27 mouse cellular contexts compared by ENCODE assay signal in the genomic region with DNA sequence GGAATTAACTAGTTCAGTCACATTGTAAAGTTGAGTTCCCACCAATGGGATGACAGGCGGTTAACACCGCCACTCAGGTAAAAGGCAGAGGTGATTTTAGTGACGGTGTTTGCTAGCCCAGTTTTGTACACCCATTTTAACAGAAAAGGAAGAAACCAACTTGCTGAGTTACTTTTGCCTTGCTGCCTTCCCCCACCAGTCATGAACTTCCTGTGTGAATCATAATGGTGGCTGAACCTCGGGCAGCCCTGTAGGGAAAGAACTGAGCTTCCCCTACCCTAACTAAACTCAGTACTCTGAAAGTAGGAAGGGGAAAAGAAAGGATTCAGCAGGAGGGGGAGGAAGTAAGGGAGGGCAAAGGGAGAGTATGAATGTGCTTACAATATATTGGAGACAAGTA. TPM values are rescaled to one million over a fixed set of nuclear protein-coding genes. Genes with fewer than 3 reads are reported as not detected.
DNase-seq lines count a peak whose midpoint lies in the region; ATAC-seq and TF ChIP-seq lines count a peak whose summit lies in the region.
"Had no signal": no experiment of that assay in that cellular context is flagged by ENCODE, and none has a peak within 500 bp of the region (broad histone marks: within the 10 kb centered on the region; RNA-seq: fewer than 3 reads in every experiment).

No protein-coding gene starts in this region.

- no peak for TF ChIP-seq EP300 in MEL (IDR thresholded peaks at IDR 0.05; ENCODE audit: low read depth in 1 of 2, low read length in 2 of 2)

- peaks cover 8% of the 10 kb centered on the region for H3K4me1 ChIP-seq in heart, embryonic 15.5 days (replicated peaks)
- H3K4me1 ChIP-seq in MEL (ENCODE audit: control insufficient read depth in 1 of 2, insufficient read depth in 2 of 2, low read length in 2 of 2): peaks cover 0 to 15% of the 10 kb centered on the region in 2 experiments; a peak in 2 of 4 replicates
- peaks cover 48% of the 10 kb centered on the region for H3K4me1 ChIP-seq in liver, embryonic 13.5 days (replicated peaks)
- H3K4me1 ChIP-seq in limb, embryonic 10.5 days: peaks cover 9% of the 10 kb centered on the region
- H3K4me1 ChIP-seq: forebrain, embryonic 12.5 days; hindbrain, embryonic 15.5 days; midbrain, embryonic 15.5 days had no signal

- DNase-seq in heart, adult 9 months (ENCODE audit: low spot score in 2 of 2): no peak
- DNase-seq in A20 (ENCODE audit: low read depth, low spot score) (peak; percentile 53), MEL (ENCODE audit: low read depth, low spot score) (peak; percentile 51)
- no peak for DNase-seq in liver, embryonic 13.5 days
- no peak for DNase-seq in right cerebral cortex, postnatal 36 days (ENCODE audit: low spot score in 2 of 2)
- DNase-seq in limb, embryonic 10.5 days (ENCODE audit: low spot score): no peak
- DNase-seq: adrenal gland, postnatal 36 days; cerebellum, adult 2 months; gastrocnemius, postnatal 25 days; heart, postnatal 36 days; kidney, adult 9 months; kidney, postnatal 25 days; lung, postnatal 14 days had no signal

- WGBS in heart, embryonic 15.5 days: 81% methylated on average over 4 of the region's 4 CpGs
- WGBS in liver, embryonic 13.5 days (ENCODE audit: insufficient replicate concordance): 72% methylated on average over 4 of the region's 4 CpGs
- WGBS in limb, embryonic 10.5 days: 87% methylated on average over 4 of the region's 4 CpGs

- no peaks in the 10 kb centered on the region for H3K9me3 ChIP-seq in heart, embryonic 15.5 days (replicated peaks)
- no peaks in the 10 kb centered on the region for H3K9me3 ChIP-seq in MEL (replicated peaks; ENCODE audit: insufficient read depth, low read length)
- no peaks in the 10 kb centered on the region for H3K9me3 ChIP-seq in liver, embryonic 13.5 days (replicated peaks)
- no peaks in the 10 kb centered on the region for H3K9me3 ChIP-seq in limb, embryonic 10.5 days (replicated peaks)
- H3K9me3 ChIP-seq: forebrain, embryonic 12.5 days; hindbrain, embryonic 15.5 days; intestine, embryonic 15.5 days; megakaryocyte, embryonic 14.5 days; midbrain, embryonic 15.5 days had no signal

- no peak for ATAC-seq in heart, embryonic 15.5 days (replicated peaks; ENCODE audit: insufficient number of reproducible peaks, insufficient read depth, low FRiP score, low read depth)
- no peak for ATAC-seq in liver, embryonic 13.5 days (ENCODE audit: low read depth)
- ATAC-seq: midbrain, embryonic 15.5 days had no signal

- H3K36me3 ChIP-seq in heart, embryonic 15.5 days: no peaks in the 10 kb centered on the region
- peaks cover 0 to 6% of the 10 kb centered on the region in 2 experiments; a peak in 2 of 4 replicates for H3K36me3 ChIP-seq in MEL (ENCODE audit: control insufficient read depth in 1 of 2, insufficient read depth in 2 of 2, low read length in 2 of 2)
- peaks cover 55% of the 10 kb centered on the region for H3K36me3 ChIP-seq in liver, embryonic 13.5 days
- H3K36me3 ChIP-seq in limb, embryonic 10.5 days: no peaks in the 10 kb centered on the region
- H3K36me3 ChIP-seq: forebrain, embryonic 12.5 days; hindbrain, embryonic 15.5 days; intestine, embryonic 15.5 days; midbrain, embryonic 15.5 days had no signal

- no peak overlapping the region for H3K4me2 ChIP-seq in heart, embryonic 15.5 days
- no peak overlapping the region for H3K4me2 ChIP-seq in liver, embryonic 13.5 days
- H3K4me2 ChIP-seq: forebrain, embryonic 12.5 days; hindbrain, embryonic 15.5 days; intestine, embryonic 15.5 days; midbrain, embryonic 15.5 days had no signal

- peak overlapping the region; percentile 58 for H3K27ac ChIP-seq in heart, embryonic 15.5 days
- no peak overlapping the region for H3K27ac ChIP-seq in MEL (ENCODE audit: control insufficient read depth, low read depth, low read length)
- peak overlapping the region; percentile 59 for H3K27ac ChIP-seq in liver, embryonic 13.5 days
- H3K27ac ChIP-seq in limb, embryonic 10.5 days: no peak overlapping the region
- H3K27ac ChIP-seq: forebrain, embryonic 12.5 days; hindbrain, embryonic 15.5 days; intestine, embryonic 15.5 days; liver, embryonic 14.5 days; midbrain, embryonic 15.5 days; stomach, postnatal 0 days had no signal

- TF ChIP-seq RAD21 in MEL (IDR thresholded peaks at IDR 0.05; ENCODE audit: low read depth, low read length): no peak

- no peak overlapping the region for H3K4me3 ChIP-seq in heart, embryonic 15.5 days
- no peak overlapping the region for H3K4me3 ChIP-seq in MEL (ENCODE audit: control insufficient read depth in 1 of 2, insufficient read depth in 1 of 2, low read depth in 2 of 2, low read length in 2 of 2)
- no peak overlapping the region for H3K4me3 ChIP-seq in liver, embryonic 13.5 days (replicated peaks)
- H3K4me3 ChIP-seq in limb, embryonic 10.5 days: no peak overlapping the region
- H3K4me3 ChIP-seq: forebrain, embryonic 12.5 days; hindbrain, embryonic 15.5 days; intestine, embryonic 15.5 days; midbrain, embryonic 15.5 days had no signal

- H3K79me2 ChIP-seq in MEL (ENCODE audit: control insufficient read depth, insufficient read depth, low read length, poor library complexity): no peaks in the 10 kb centered on the region

- H3K9ac ChIP-seq in heart, embryonic 15.5 days: no peak overlapping the region
- no peak overlapping the region for H3K9ac ChIP-seq in MEL (ENCODE audit: control insufficient read depth, low read depth, low read length, poor library complexity, severe bottlenecking)
- H3K9ac ChIP-seq in liver, embryonic 13.5 days: no peak overlapping the region
- H3K9ac ChIP-seq: forebrain, embryonic 12.5 days; hindbrain, embryonic 15.5 days; intestine, embryonic 15.5 days; liver, embryonic 14.5 days; midbrain, embryonic 15.5 days had no signal

- TF ChIP-seq POLR2A in MEL (IDR thresholded peaks at IDR 0.05; ENCODE audit: control insufficient read depth in 1 of 2, insufficient read depth in 1 of 2, low read depth in 1 of 2, low read length in 2 of 2, poor library complexity in 1 of 2): no peak

- no peaks in the 10 kb centered on the region for H3K27me3 ChIP-seq in heart, embryonic 15.5 days
- H3K27me3 ChIP-seq in MEL (ENCODE audit: control insufficient read depth in 1 of 2, insufficient read depth in 2 of 2, low read length in 2 of 2): no peaks in the 10 kb centered on the region
- H3K27me3 ChIP-seq in liver, embryonic 13.5 days: no peaks in the 10 kb centered on the region
- H3K27me3 ChIP-seq in limb, embryonic 10.5 days (ENCODE audit: low read depth, poor library complexity, severe bottlenecking): no peaks in the 10 kb centered on the region
- H3K27me3 ChIP-seq: forebrain, embryonic 12.5 days; hindbrain, embryonic 15.5 days; intestine, embryonic 15.5 days; megakaryocyte, embryonic 14.5 days; midbrain, embryonic 15.5 days had no signal

- no peak for TF ChIP-seq CTCF in MEL (IDR thresholded peaks at IDR 0.05 in 2 of 3, conservative IDR thresholded peaks at IDR 0.05 in 1 of 3; ENCODE audit: control insufficient read depth in 1 of 3, insufficient read depth in 1 of 3, low read depth in 2 of 3, low read length in 3 of 3, poor library complexity in 1 of 3, severe bottlenecking in 1 of 3)

TF ChIP-seq in MEL, 35 proteins besides CTCF, POLR2A, EP300 and RAD21 (continues in another document):
- TF ChIP-seq USF2 (IDR thresholded peaks at IDR 0.05; ENCODE audit: borderline replicate concordance in 1 of 2, insufficient read depth in 1 of 2, low read depth in 1 of 2, low read length in 2 of 2): no peak
- no peak for TF ChIP-seq ZNF384 (IDR thresholded peaks at IDR 0.05; ENCODE audit: low read depth, low read length)
- TF ChIP-seq TAL1 (IDR thresholded peaks at IDR 0.05; ENCODE audit: low read length): no peak

RNA-seq across cellular contexts. Expression of gene A930018P22Rik, which starts 12.5 kb away (rescaled TPM):
- polyA plus RNA-seq in heart, embryonic 15.5 days (2015; fragmentation: Nextera tagmentation; extraction: Ambion mirVana): 0.29 and 0.37 TPM in 2 replicates
- total RNA-seq in MEL (2012; rRNA removed): not detected in 2 replicates
- polyA plus RNA-seq in MEL (2012; ENCODE audit: insufficient read depth in 1 of 2, insufficient read length in 2 of 2, low read depth in 1 of 2, low replicate concordance in 2 of 2, missing spikeins in 1 of 2): not detected
- 0.19 and 0.48 TPM in 2 replicates for polyA plus RNA-seq in liver, embryonic 13.5 days (2015; fragmentation: Nextera tagmentation; extraction: Ambion mirVana)
- polyA plus RNA-seq in limb, embryonic 10.5 days (2016; fragmentation: Nextera tagmentation; extraction: Ambion mirVana): not detected in 2 replicates
- total RNA-seq: left cerebral cortex, adult 18-20 months; left cerebral cortex, postnatal 36 days; neutrophil, adult 5-6 weeks had no signal
- polyA plus RNA-seq: forebrain, embryonic 12.5 days; hindbrain, embryonic 15.5 days; midbrain, embryonic 15.5 days; thymus, postnatal 0 days had no signal

RNA-seq across cellular contexts. Expression of gene Cd59a, which starts 14.4 kb away (rescaled TPM):
- 53.9 and 55.8 TPM in 2 replicates for polyA plus RNA-seq in heart, embryonic 15.5 days (2015; fragmentation: Nextera tagmentation; extraction: Ambion mirVana)
- total RNA-seq in MEL (2012; rRNA removed): 0.08 TPM in 1 of 2 replicates, not detected in the other
- polyA plus RNA-seq in MEL (2012; ENCODE audit: insufficient read depth in 1 of 2, insufficient read length in 2 of 2, low read depth in 1 of 2, low replicate concordance in 2 of 2, missing spikeins in 1 of 2): under 1 TPM in 1 of 2 experiments, not detected in 1; 0.96 TPM
- 82.9 and 85.7 TPM in 2 replicates for polyA plus RNA-seq in liver, embryonic 13.5 days (2015; fragmentation: Nextera tagmentation; extraction: Ambion mirVana)
- polyA plus RNA-seq in limb, embryonic 10.5 days (2016; fragmentation: Nextera tagmentation; extraction: Ambion mirVana): 13.9 and 17.6 TPM in 2 replicates

RNA-seq across cellular contexts. Expression of gene Cd59b, which starts 40.4 kb away (rescaled TPM):
- polyA plus RNA-seq in heart, embryonic 15.5 days (2015; fragmentation: Nextera tagmentation; extraction: Ambion mirVana): 4.1 and 6.2 TPM in 2 replicates
- not detected in 2 replicates for total RNA-seq in MEL (2012; rRNA removed)
- polyA plus RNA-seq in MEL (2012; ENCODE audit: insufficient read depth in 1 of 2, insufficient read length in 2 of 2, low read depth in 1 of 2, low replicate concordance in 2 of 2, missing spikeins in 1 of 2): under 1 TPM in 1 of 2 experiments, not detected in 1; 0.38 TPM
- polyA plus RNA-seq in liver, embryonic 13.5 days (2015; fragmentation: Nextera tagmentation; extraction: Ambion mirVana): 13.1 and 13.3 TPM in 2 replicates
- 3.8 and 5.0 TPM in 2 replicates for polyA plus RNA-seq in limb, embryonic 10.5 days (2016; fragmentation: Nextera tagmentation; extraction: Ambion mirVana)
- total RNA-seq: neutrophil, adult 5-6 weeks had no signal

RNA-seq across cellular contexts. Expression of gene Gm10799, which starts 41.7 kb away (rescaled TPM):
- not detected in 2 replicates for polyA plus RNA-seq in heart, embryonic 15.5 days (2015; fragmentation: Nextera tagmentation; extraction: Ambion mirVana)
- total RNA-seq in MEL (2012; rRNA removed): not detected in 2 replicates
- polyA plus RNA-seq in MEL (2012; ENCODE audit: insufficient read depth in 1 of 2, insufficient read length in 2 of 2, low read depth in 1 of 2, low replicate concordance in 2 of 2, missing spikeins in 1 of 2): not detected
- not detected in 2 replicates for polyA plus RNA-seq in liver, embryonic 13.5 days (2015; fragmentation: Nextera tagmentation; extraction: Ambion mirVana)
- not detected in 2 replicates for polyA plus RNA-seq in limb, embryonic 10.5 days (2016; fragmentation: Nextera tagmentation; extraction: Ambion mirVana)
- total RNA-seq: adrenal gland, postnatal 36 days; gastrocnemius, postnatal 25 days; heart, postnatal 36 days; layer of hippocampus, adult 8-10 months; left cerebral cortex, adult 18-20 months; left cerebral cortex, postnatal 36 days; neutrophil, adult 5-6 weeks had no signal
- polyA plus RNA-seq: cerebellum, adult 2 months; forebrain, embryonic 12.5 days; hindbrain, embryonic 15.5 days; intestine, embryonic 15.5 days; liver, embryonic 14.5 days; midbrain, embryonic 15.5 days; stomach, postnatal 0 days; thymus, postnatal 0 days; urinary bladder, adult 2 months had no signal

RNA-seq across cellular contexts. Expression of gene Gm10912, which starts 44.4 kb away (rescaled TPM):
- polyA plus RNA-seq in heart, embryonic 15.5 days (2015; fragmentation: Nextera tagmentation; extraction: Ambion mirVana): 0.10 TPM in 1 of 2 replicates, not detected in the other
- 0.08 TPM in 1 of 2 replicates, not detected in the other for total RNA-seq in MEL (2012; rRNA removed)
- under 1 TPM in 1 of 2 experiments, not detected in 1; 0.06 TPM for polyA plus RNA-seq in MEL (2012; ENCODE audit: insufficient read depth in 1 of 2, insufficient read length in 2 of 2, low read depth in 1 of 2, low replicate concordance in 2 of 2, missing spikeins in 1 of 2)
- polyA plus RNA-seq in liver, embryonic 13.5 days (2015; fragmentation: Nextera tagmentation; extraction: Ambion mirVana): 0.06 TPM in 1 of 2 replicates, not detected in the other
- not detected in 2 replicates for polyA plus RNA-seq in limb, embryonic 10.5 days (2016; fragmentation: Nextera tagmentation; extraction: Ambion mirVana)
- polyA plus RNA-seq: forebrain, embryonic 12.5 days; hindbrain, embryonic 15.5 days; midbrain, embryonic 15.5 days; stomach, postnatal 0 days had no signal

Comparison
In these comparisons a context has a peak if more than half of its experiments do, and no peak if none do; other contexts are left out.
1. H3K27ac ChIP-seq: peak in heart, embryonic 15.5 days (single experiment) and liver, embryonic 13.5 days (single experiment); none in MEL (single experiment) and limb, embryonic 10.5 days (single experiment).
2. DNase-seq: peak in A20 (single experiment) and MEL (single experiment); none in heart, adult 9 months (0 of 2), liver, embryonic 13.5 days (single experiment), right cerebral cortex, postnatal 36 days (0 of 2) and limb, embryonic 10.5 days (single experiment).